Mouse (Mus musculus): ENCODE results near the gene Oas3. TPM values are rescaled to one million over a fixed set of nuclear protein-coding genes. Genes with fewer than 3 reads are reported as not detected.

Gene Oas3
- polyA plus RNA-seq, 1 experiment from 2014 or later: 0.18 TPM

DNA sequence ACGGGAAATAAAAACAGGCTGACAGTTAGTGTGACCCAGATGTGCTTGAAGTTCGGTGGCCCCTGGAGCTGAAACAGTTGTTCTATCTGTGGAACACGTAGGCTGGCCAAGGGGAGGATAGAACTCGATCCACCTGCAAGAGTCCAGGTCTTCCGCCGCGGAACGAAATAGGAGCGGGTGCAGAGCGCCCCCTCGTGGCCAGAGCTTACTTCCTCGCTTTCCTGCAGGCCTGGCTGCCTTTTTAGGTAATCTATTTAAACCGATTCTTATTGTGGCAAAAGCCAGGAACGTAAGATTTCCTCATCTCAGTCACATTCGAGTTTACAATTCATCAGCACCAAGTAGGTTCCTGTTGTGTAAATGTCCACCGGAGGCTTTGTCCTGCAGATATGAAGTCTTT, 63.1 kb downstream of the Oas3 start:
- no peak for ATAC-seq (ENCODE audit: low FRiP score, low read depth)
- Histone ChIP-seq H3K36me3 (no peaks in the 10 kb centered on the region), H3K4me2 (replicated peaks) (no peak overlapping the region), H3K27me3 (peaks cover 71% of the 10 kb centered on the region), H3K4me1 (peaks cover 23% of the 10 kb centered on the region), H3K27ac (no peak overlapping the region), H3K9ac (no peak overlapping the region), H3K9me3 (no peaks in the 10 kb centered on the region), H3K4me3 (no peak overlapping the region)
- WGBS: 3% methylated on average over 16 of the region's 16 CpGs

DNA sequence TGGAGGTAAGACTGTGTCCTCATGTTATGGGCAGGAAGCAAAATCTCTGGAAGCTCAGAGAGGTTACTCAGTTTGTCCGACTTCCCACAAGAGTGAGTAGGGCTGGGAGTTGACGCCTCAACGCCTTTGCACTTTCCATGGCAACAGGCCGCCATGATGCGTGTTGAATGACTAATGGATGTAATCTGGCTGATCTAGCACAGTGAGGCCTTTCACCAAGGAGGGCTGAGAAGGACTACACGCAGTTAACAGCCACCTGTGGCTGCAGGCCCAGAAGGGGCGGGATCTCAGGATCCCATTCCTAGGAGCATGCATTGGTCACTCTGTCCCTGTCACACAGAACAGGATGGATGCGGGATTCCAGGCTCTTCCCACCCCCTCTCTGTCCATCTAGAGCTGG, 64.7 kb downstream of the Oas3 start:
- peaks cover 87% of the 10 kb centered on the region for H3K27me3 ChIP-seq
- no peak overlapping the region for H3K9ac ChIP-seq
- no peak overlapping the region for H3K4me3 ChIP-seq
- peaks cover 28% of the 10 kb centered on the region for H3K4me1 ChIP-seq
- H3K9me3 ChIP-seq: no peaks in the 10 kb centered on the region
- no peaks in the 10 kb centered on the region for H3K36me3 ChIP-seq
- H3K4me2 ChIP-seq (replicated peaks): no peak overlapping the region
- 75% methylated on average over 8 of the region's 8 CpGs for WGBS
- no peak for ATAC-seq (ENCODE audit: low FRiP score, low read depth)
- no peak overlapping the region for H3K27ac ChIP-seq

DNA sequence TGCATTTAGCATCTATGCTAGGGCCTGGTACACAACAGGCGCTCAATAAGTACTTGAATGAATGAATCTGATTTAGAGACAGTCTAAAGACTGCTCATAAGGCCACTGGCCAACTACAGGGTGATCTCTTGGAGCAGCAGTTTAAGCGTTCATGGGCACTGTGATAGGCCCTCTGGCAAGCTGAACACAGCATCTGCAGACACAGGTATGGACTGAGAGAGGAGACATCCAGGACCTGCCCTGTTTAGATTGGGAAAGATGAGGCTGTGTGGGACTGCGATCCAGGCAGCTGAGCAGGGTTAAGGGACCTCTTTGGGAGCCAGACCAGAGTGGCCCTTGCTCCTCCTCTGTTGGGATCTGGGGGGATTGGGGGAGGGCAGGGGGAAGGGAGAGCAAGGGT, 65.6 kb downstream of the Oas3 start, which contains the start of gene Dtx1:
Gene Dtx1, minus strand, starts transcription at position 101 of the 400 bp plus-strand sequence.
- peaks cover 31% of the 10 kb centered on the region for H3K4me1 ChIP-seq
- no peak within 1 kb of the TSS for H3K27ac ChIP-seq
- H3K27me3 ChIP-seq: peaks cover 90% of the 10 kb centered on the region
- no peaks in the 10 kb centered on the region for H3K36me3 ChIP-seq
- peak within 1 kb of the TSS; percentile 65 for H3K9ac ChIP-seq
- peak within 1 kb of the TSS; percentile 95 for H3K4me2 ChIP-seq (replicated peaks)
- 41% methylated on average over 3 of the region's 3 CpGs for WGBS
- no peaks in the 10 kb centered on the region for H3K9me3 ChIP-seq
- H3K4me3 ChIP-seq: peak within 1 kb of the TSS; percentile 58
- no peak for ATAC-seq (ENCODE audit: low FRiP score, low read depth)

DNA sequence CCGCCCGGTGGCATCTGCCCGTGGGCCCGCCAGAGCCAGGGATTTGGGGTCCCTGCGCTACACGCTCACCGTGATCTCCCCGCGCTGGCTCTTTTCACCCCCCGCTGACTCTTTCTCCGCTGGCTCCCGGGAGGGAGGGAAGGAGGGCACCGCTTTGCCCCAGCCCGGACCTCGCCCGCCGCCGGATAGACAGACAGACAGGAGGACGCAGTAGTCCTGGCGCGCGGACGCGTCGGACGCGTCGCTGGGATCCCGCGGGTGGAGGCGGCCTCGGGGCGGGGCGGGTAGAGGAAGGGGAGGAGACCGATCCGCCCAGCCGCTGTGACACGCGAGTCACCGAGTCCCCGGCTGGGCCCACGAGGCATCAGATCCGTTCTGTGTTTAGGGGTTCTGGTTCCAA, 66.0 kb downstream of the Oas3 start:
- peak overlapping the region; percentile 65 for H3K9ac ChIP-seq
- peaks cover 93% of the 10 kb centered on the region for H3K27me3 ChIP-seq
- no peak overlapping the region for H3K27ac ChIP-seq
- no peak for ATAC-seq (ENCODE audit: low FRiP score, low read depth)
- H3K4me2 ChIP-seq (replicated peaks): peak overlapping the region; percentile 95
- under 1% methylated on average over 43 of the region's 43 CpGs for WGBS
- peak overlapping the region; percentile 58 for H3K4me3 ChIP-seq
- peaks cover 35% of the 10 kb centered on the region for H3K4me1 ChIP-seq
- H3K9me3 ChIP-seq: no peaks in the 10 kb centered on the region
- H3K36me3 ChIP-seq: no peaks in the 10 kb centered on the region

DNA sequence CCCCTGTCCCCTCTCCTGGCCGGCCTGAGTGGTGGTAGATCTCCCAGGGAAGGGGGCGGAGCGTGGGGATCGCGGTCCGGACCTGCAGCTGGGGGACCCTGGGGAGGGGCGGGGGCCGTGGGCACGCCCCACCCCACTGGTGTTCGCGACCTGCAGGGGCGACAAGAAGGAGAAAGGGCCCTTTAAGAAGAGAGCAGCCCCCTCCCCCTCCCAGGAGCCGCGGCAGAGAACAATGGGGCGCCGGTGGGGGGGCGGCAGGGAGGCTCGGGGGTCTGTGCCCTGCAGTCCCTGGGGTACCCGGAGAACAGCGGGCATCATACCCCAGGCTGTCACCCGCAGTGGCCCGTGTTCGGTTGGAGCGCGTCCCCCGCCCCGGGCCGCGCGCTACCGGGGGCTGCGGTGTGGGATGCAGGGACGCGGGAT, 66.6 kb downstream of the Oas3 start:
- WGBS: 1% methylated on average over 24 of the region's 34 CpGs
- ATAC-seq (ENCODE audit: low FRiP score, low read depth): no peak
- Histone ChIP-seq H3K4me2 (replicated peaks) (peak overlapping the region; percentile 95), H3K36me3 (no peaks in the 10 kb centered on the region), H3K4me3 (peak overlapping the region; percentile 58), H3K27me3 (peaks cover 93% of the 10 kb centered on the region), H3K4me1 (peaks cover 37% of the 10 kb centered on the region), H3K9ac (peak overlapping the region; percentile 65), H3K27ac (no peak overlapping the region), H3K9me3 (no peaks in the 10 kb centered on the region)

DNA sequence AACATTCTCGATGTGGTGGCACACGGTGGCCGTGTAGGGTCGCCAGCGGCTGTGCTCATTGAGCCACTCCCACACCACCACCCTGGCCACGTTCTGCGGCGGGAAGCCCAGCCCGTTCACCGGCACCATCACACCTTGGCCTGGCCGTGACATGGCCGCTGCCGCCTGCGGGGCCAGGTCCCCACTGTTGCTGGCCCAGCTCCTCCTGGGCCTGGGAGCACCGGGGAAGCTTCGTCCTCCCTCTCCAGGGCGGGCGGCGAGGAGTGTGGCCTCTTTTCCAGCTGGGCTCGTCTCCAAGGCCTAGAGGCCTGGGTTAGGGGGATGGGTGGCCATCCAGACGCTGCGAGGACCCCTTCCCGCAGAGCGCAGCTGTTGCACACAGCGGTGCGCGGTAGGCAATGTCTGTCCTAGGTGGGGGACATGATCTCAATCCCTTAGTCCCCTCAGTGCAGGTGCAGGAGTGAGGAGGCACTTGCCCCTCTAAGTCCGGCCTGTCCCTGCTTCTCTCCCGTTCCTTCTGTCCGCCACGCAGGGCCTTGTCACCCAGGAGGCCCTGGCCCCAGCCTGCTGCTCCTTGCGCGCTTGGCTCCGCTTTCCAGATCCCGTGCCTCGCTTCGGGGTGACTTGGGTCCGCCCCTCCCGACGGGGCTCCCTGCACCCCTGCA, 67.2 kb downstream of the Oas3 start:
- Histone ChIP-seq H3K27me3 (peaks cover 90% of the 10 kb centered on the region), H3K9ac (peak overlapping the region; percentile 65), H3K4me3 (peak overlapping the region; percentile 58), H3K9me3 (no peaks in the 10 kb centered on the region), H3K36me3 (no peaks in the 10 kb centered on the region), H3K4me2 (replicated peaks) (peak overlapping the region; percentile 95), H3K4me1 (peaks cover 37% of the 10 kb centered on the region), H3K27ac (no peak overlapping the region; the same call in 1 of the 2 replicates)
- ATAC-seq (ENCODE audit: low FRiP score, low read depth): no peak
- WGBS: 2% methylated on average over 39 of the region's 40 CpGs

DNA sequence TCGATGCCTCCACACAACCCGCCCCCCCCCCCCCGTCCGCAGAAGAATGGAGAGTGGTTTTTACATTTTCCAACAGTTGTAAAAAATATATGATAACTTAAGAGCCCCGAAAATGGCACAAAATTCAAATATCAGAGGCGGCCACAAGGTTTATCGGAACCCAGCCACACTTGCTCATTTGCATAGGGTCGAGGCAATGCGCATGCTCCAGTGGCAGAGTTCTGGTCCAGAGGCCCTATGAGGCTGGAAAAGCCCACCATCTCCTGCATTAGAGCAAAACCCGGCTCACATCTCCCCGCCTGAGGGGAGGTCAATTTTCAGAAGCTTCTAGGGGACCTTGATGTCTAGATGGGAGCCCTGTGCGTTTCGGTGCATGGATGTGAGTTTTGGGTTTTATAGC, 70.5 kb downstream of the Oas3 start:
- H3K4me3 ChIP-seq: peak overlapping the region; percentile 22; the same call in 1 of the 2 replicates
- peak overlapping the region; percentile 48 for H3K4me2 ChIP-seq (replicated peaks)
- H3K9me3 ChIP-seq: no peaks in the 10 kb centered on the region
- WGBS: 42% methylated on average over 13 of the region's 13 CpGs
- ATAC-seq (ENCODE audit: low FRiP score, low read depth): no peak
- H3K36me3 ChIP-seq: no peaks in the 10 kb centered on the region
- H3K9ac ChIP-seq: no peak overlapping the region
- peaks cover 78% of the 10 kb centered on the region for H3K27me3 ChIP-seq
- H3K4me1 ChIP-seq: peaks cover 41% of the 10 kb centered on the region
- H3K27ac ChIP-seq: no peak overlapping the region

DNA sequence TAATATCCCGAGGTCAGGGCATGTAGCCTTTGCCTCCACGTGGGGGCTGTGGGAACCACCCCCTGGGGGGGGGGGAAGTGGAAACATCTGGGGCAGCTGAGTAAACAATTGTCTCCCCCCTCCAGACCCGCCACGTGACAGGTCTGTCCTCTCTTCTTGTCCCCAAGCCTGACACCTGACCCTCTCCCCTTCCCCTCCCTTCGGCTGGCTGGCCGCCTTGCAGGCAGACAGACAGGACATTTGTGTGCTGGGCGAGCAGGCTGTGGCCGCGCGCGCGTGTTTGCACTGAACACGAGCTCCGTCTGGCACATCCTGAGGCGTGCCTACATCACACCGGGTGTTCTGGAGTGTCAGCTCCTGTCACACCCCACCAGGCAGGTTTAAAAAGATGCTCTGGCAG, 70.9 kb downstream of the Oas3 start:
- peaks cover 74% of the 10 kb centered on the region for H3K27me3 ChIP-seq
- no peak overlapping the region for H3K9ac ChIP-seq
- WGBS: 5% methylated on average over 16 of the region's 16 CpGs
- H3K4me2 ChIP-seq (replicated peaks): peak overlapping the region; percentile 48
- no peak overlapping the region for H3K27ac ChIP-seq
- no peak for ATAC-seq (ENCODE audit: low FRiP score, low read depth)
- peak overlapping the region; percentile 22; the same call in 1 of the 2 replicates for H3K4me3 ChIP-seq
- H3K36me3 ChIP-seq: no peaks in the 10 kb centered on the region
- H3K4me1 ChIP-seq: peaks cover 39% of the 10 kb centered on the region
- no peaks in the 10 kb centered on the region for H3K9me3 ChIP-seq

DNA sequence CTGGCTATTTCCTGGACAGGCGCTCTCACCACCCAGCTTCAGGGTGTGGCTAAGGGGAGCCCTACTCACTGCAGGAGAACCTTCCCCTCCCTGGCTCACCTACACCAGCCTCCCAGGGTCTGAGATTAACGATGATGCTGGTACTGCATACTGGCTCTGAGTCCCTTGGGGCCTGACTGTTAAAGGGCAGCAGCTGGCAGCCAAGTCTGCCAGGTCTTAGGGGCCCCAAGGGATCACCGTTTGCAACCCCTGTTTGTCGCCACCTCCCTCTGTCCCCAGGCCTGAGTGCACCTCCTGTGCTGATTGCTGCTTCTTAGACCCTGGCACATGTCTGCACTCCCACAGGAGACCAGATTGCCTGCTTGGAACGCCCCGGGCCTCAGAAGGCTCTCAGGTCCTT, 73.0 kb downstream of the Oas3 start:
- H3K4me3 ChIP-seq: no peak overlapping the region
- H3K9me3 ChIP-seq: no peaks in the 10 kb centered on the region
- H3K4me2 ChIP-seq (replicated peaks): no peak overlapping the region
- H3K27ac ChIP-seq: no peak overlapping the region
- WGBS: 38% methylated on average over 6 of the region's 6 CpGs
- no peak overlapping the region for H3K9ac ChIP-seq
- no peaks in the 10 kb centered on the region for H3K36me3 ChIP-seq
- peaks cover 72% of the 10 kb centered on the region for H3K27me3 ChIP-seq
- peaks cover 24% of the 10 kb centered on the region for H3K4me1 ChIP-seq
- ATAC-seq (ENCODE audit: low FRiP score, low read depth): no peak

DNA sequence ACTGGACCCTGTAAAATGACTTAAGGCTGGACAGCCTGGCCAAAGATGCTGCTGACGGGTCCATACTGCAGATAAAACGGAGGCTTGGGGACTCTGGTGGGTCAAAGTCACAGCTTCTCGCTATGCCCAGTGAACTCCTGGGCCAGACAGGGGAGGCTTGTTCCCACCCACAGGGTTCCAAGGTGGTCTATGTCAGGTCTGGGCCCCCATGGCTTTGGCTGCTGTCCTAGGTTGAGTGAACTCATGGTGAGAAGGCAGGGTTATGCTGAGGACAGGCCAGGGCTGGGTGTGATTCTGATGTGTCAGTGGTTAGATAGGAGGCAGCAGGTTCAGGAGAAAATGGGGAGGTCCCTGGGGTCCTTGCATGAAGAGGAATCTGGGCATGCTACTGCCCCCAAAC, 73.8 kb downstream of the Oas3 start:
- no peak overlapping the region for H3K27ac ChIP-seq
- H3K4me3 ChIP-seq: no peak overlapping the region
- peaks cover 70% of the 10 kb centered on the region for H3K27me3 ChIP-seq
- WGBS: 67% methylated on average over 3 of the region's 3 CpGs
- H3K9me3 ChIP-seq: no peaks in the 10 kb centered on the region
- peaks cover 26% of the 10 kb centered on the region for H3K4me1 ChIP-seq
- H3K4me2 ChIP-seq (replicated peaks): no peak overlapping the region
- no peaks in the 10 kb centered on the region for H3K36me3 ChIP-seq
- no peak overlapping the region for H3K9ac ChIP-seq
- no peak for ATAC-seq (ENCODE audit: low FRiP score, low read depth)

Other genes starting within 250 kb of the Oas3 start
- gene Tpcn1, start 189.0 kb downstream of the Oas3 start, polyA plus RNA-seq (2015; fragmentation: Nextera tagmentation; extraction: Ambion mirVana): 23.7 and 24.0 TPM in 2 replicates
- 0.68 and 0.69 TPM in 2 replicates for gene Iqcd, start 188.6 kb downstream of the Oas3 start, polyA plus RNA-seq (2015; fragmentation: Nextera tagmentation; extraction: Ambion mirVana)
- gene Rita1, start 165.1 kb downstream of the Oas3 start, polyA plus RNA-seq (2015; fragmentation: Nextera tagmentation; extraction: Ambion mirVana): 15.6 and 17.9 TPM in 2 replicates
- 46.5 and 47.2 TPM in 2 replicates for gene Ddx54, start 164.9 kb downstream of the Oas3 start, polyA plus RNA-seq (2015; fragmentation: Nextera tagmentation; extraction: Ambion mirVana)
- not detected in 2 replicates for gene Cfap73, start 143.4 kb downstream of the Oas3 start, polyA plus RNA-seq (2015; fragmentation: Nextera tagmentation; extraction: Ambion mirVana)
- gene Rasal1, start 128.8 kb downstream of the Oas3 start, polyA plus RNA-seq (2015; fragmentation: Nextera tagmentation; extraction: Ambion mirVana): 0.70 and 0.78 TPM in 2 replicates
- 5.1 and 5.6 TPM in 2 replicates for gene Dtx1, start 65.7 kb downstream of the Oas3 start, polyA plus RNA-seq (2015; fragmentation: Nextera tagmentation; extraction: Ambion mirVana)
- 0.22 TPM in 2 replicates for gene Oas2, start 27.8 kb downstream of the Oas3 start, polyA plus RNA-seq (2015; fragmentation: Nextera tagmentation; extraction: Ambion mirVana)
- not detected in 2 replicates for gene Oas1e, start 17.9 kb upstream of the Oas3 start, polyA plus RNA-seq (2015; fragmentation: Nextera tagmentation; extraction: Ambion mirVana)
- 0.24 and 0.37 TPM in 2 replicates for gene Oas1c, start 34.9 kb upstream of the Oas3 start, polyA plus RNA-seq (2015; fragmentation: Nextera tagmentation; extraction: Ambion mirVana)
- not detected in 2 replicates for gene Oas1f, start 69.7 kb upstream of the Oas3 start, polyA plus RNA-seq (2015; fragmentation: Nextera tagmentation; extraction: Ambion mirVana)
- gene Oas1h, start 83.8 kb upstream of the Oas3 start, polyA plus RNA-seq (2015; fragmentation: Nextera tagmentation; extraction: Ambion mirVana): not detected in 2 replicates
- 0.22 TPM in 1 of 2 replicates, not detected in the other for gene Oas1g, start 110.0 kb upstream of the Oas3 start, polyA plus RNA-seq (2015; fragmentation: Nextera tagmentation; extraction: Ambion mirVana)
- gene Oas1a, start 129.9 kb upstream of the Oas3 start, polyA plus RNA-seq (2015; fragmentation: Nextera tagmentation; extraction: Ambion mirVana): 1.2 and 1.4 TPM in 2 replicates
- not detected in 2 replicates for gene Oas1d, start 136.9 kb upstream of the Oas3 start, polyA plus RNA-seq (2015; fragmentation: Nextera tagmentation; extraction: Ambion mirVana)
- 0.09 and 0.15 TPM in 2 replicates for gene Rph3a, start 232.4 kb upstream of the Oas3 start, polyA plus RNA-seq (2015; fragmentation: Nextera tagmentation; extraction: Ambion mirVana)